Mouse (Mus musculus) spleen, postnatal 10 days (tissue): Measurements from ENCODE around the gene Camk2d.
A peak's percentile ranks its signal among the peaks of the same experiment; 100 is the strongest.

Experiments used
- DNase-seq, 2 experiments: peaks; one replicate each; pipeline ENCODE4 v3.0.0; 2021 to 2022; ENCODE audit warnings: low spot score in 2 of 2

Camk2d gene

GRCm38 (mm10) chr3:126746148-126746803 is 150.2 kb downstream of the Camk2d start:
- no peak for DNase-seq

GRCm38 (mm10) chr3:126747628-126748027 is 151.5 kb downstream of the Camk2d start:
- DNase-seq, result no peak

- no peak for DNase-seq
These were observed 155.4 kb downstream of the Camk2d start for GRCm38 (mm10) chr3:126751377-126752098.

GRCm38 (mm10) chr3:126752978-126753377 is 156.9 kb downstream of the Camk2d start:
- DNase-seq, result no peak

- DNase-seq, result no peak
These were observed 162.3 kb downstream of the Camk2d start for GRCm38 (mm10) chr3:126758398-126758797.

GRCm38 (mm10) chr3:126760608-126761007 is 164.5 kb downstream of the Camk2d start:
- DNase-seq, result no peak

GRCm38 (mm10) chr3:126764745-126765144 is 168.6 kb downstream of the Camk2d start:
- no peak for DNase-seq

GRCm38 (mm10) chr3:126770056-126770455 is 174.0 kb downstream of the Camk2d start:
- DNase-seq, result no peak

- no peak for DNase-seq
These were observed 174.9 kb downstream of the Camk2d start for GRCm38 (mm10) chr3:126771032-126771431.

- peak; percentile 36 to 72 for DNase-seq
These were observed 175.4 kb downstream of the Camk2d start for GRCm38 (mm10) chr3:126771541-126771940.

- DNase-seq, result no peak
These were observed 179.9 kb downstream of the Camk2d start for GRCm38 (mm10) chr3:126776001-126776400.

- DNase-seq, result no peak
These were observed 181.0 kb downstream of the Camk2d start for GRCm38 (mm10) chr3:126777101-126777500.

- no peak for DNase-seq
These were observed 181.8 kb downstream of the Camk2d start for GRCm38 (mm10) chr3:126777879-126778278.

GRCm38 (mm10) chr3:126780014-126780615 is 184.0 kb downstream of the Camk2d start:
- DNase-seq, result no peak

- no peak for DNase-seq
These were observed 197.2 kb downstream of the Camk2d start for GRCm38 (mm10) chr3:126793035-126793964.

- DNase-seq, result no peak
These were observed 199.8 kb downstream of the Camk2d start for GRCm38 (mm10) chr3:126795904-126796303.

GRCm38 (mm10) chr3:126797025-126797424 is 200.9 kb downstream of the Camk2d start:
- DNase-seq, result no peak

- DNase-seq, result no peak
These were observed 201.7 kb downstream of the Camk2d start for GRCm38 (mm10) chr3:126797810-126798209.

GRCm38 (mm10) chr3:126802988-126803387 is 206.9 kb downstream of the Camk2d start:
- DNase-seq, result no peak

GRCm38 (mm10) chr3:126804968-126805367 is 208.9 kb downstream of the Camk2d start:
- DNase-seq, result no peak

- DNase-seq, result no peak
These were observed 210.0 kb downstream of the Camk2d start for GRCm38 (mm10) chr3:126806145-126806544.

GRCm38 (mm10) chr3:126809915-126810314 is 213.8 kb downstream of the Camk2d start:
- DNase-seq, result no peak
